Mouse (Mus musculus): ENCODE results near the gene Sez6l2.
A peak's percentile ranks its signal among the peaks of the same experiment; 100 is the strongest.

Sez6l2 gene

DNA sequence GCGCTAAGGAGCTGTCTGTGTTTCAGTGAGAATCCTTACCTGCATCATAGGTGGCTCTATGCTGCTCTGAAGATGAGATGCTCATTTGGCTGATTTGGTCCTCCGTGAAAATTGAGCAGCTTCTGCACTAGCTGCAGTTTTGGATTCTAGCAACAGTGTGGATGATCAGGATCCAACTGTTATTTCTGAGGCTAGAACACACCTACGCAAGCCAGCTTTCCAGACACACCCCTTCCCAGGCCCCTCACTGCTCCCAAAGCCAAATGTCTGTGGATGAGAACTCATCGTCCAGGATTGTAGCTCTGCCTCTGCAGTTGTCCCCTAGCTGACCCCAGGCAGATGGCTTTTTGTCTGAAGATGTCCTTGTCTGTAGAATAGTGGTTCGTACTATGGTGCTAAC lies 10.7 kb downstream of the Sez6l2 start:
- peak; percentile 67 for DNase-seq (ENCODE audit: low spot score)

- no peak for DNase-seq (ENCODE audit: low spot score)
Measured at GRCm38 (mm10) chr7:126961965-126962364, 11.6 kb downstream of the Sez6l2 start.

GRCm38 (mm10) chr7:126963548-126964286 lies 13.4 kb downstream of the Sez6l2 start:
- DNase-seq (ENCODE audit: low spot score), result no peak

DNA sequence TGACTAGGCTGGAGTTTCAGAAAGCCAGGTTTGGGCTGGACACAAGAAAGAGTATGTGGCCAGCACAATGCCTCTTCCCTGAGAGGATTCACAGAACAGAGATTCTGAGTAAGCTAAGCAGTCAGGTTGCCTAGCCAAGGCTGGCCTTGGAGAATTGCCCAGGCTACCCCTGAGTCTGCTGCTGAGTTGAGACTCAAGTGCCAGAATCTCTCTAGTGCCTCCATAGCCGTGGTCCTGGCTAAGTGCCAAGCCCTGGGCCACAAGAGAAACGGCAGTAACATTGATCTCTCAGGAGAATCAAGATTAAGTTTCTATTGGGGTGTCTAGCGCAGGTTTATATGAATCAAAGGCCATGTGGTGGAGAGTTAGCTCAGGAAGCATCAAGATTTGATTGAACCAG lies 15.2 kb downstream of the Sez6l2 start:
- no peak for DNase-seq (ENCODE audit: low spot score)

DNA sequence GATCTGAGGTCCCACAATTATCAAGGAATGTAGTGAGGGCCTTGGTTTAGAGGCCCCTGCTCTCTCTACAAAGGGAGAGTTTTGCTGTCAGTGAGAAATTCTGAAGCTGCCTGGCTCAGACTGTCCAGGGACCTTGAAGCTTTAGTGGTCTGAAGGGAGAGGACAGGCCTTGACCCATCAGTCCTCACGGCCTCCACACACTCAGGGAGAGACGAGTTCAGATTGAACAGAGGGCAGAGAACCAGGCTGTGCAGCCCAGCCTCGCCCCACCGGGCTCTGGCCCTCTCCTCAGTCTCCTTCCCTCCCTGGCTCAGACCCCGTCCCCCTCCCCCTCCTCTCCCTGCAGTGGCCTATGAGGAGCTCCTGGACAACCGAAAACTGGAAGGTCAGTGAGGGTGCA lies 17.0 kb downstream of the Sez6l2 start:
- DNase-seq (ENCODE audit: low spot score), result no peak

DNA sequence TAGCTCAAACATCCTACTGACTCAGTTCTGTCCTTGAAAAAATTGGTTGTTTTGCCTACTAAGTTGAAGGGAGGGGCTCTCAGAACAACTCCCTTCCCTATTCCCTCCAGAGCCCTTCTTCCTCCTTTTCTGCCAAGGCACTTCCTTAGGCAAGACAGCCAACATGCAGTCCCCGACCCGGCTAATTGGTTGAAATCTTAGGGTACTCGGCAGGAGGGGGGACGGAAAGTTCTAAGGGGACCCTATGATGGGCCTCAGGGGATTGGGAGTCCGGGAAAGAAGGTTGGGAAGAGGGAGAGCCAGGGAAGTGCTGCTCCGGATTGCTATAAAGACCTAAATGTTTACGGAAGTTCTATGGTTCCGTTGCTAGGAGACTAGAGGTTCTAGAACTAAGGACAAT lies 25.1 kb downstream of the Sez6l2 start:
- no peak for DNase-seq (ENCODE audit: low spot score)

GRCm38 (mm10) chr7:126975893-126975949 lies 25.4 kb downstream of the Sez6l2 start, which contains the start of gene Cdipt:
Gene Cdipt (plus strand): TSS chr7:126975914.
- no peak for DNase-seq (ENCODE audit: low spot score)

DNA sequence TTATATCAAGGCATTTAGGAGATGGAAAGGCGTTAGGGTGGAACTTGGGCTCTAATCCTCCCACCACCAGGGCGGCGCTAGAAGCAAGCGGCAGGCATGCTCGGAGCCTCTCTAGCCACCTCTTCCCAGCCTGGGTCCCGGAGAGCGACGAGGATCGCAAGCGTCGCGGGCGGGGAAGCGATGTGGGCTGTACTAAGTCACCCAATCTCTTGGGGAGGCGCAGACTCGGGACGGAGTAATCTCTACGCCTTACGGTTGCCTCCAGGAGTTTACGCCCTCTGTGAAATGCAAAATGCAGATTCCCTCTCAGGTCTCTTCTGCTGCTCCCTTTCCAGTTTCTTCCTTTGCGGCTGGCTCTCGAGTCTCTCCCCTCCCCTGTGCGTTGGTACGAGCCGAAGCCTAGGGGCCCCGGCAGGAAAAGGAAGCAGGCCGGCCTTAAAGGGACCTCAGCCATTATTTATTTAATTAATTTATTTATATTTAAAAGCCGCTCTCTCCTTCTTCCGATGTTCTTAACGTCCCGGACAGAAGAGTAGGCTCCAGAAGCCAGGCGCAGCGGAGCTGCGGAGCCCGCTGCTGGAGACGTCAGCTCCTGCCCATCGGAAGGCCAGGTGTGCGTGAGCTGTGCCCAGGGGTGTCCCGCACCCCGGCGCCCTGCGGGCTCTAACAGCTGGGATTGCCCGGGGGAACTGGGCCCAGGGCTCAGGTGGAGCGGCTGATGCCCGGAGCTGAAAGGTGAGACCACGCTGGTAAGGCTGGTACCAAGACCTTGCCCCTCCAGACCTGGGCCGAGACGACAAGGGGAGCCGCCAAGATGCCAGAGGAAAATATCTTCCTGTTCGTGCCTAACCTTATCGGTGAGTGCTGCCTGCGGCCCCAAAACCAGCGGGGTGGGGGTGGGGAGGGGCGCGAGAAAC lies 25.8 kb downstream of the Sez6l2 start, which contains the start of gene Cdiptos:
Gene Cdiptos, minus strand, starts transcription at position 149 of the 917 bp plus-strand sequence.
- peak; percentile 96 for DNase-seq (ENCODE audit: low spot score)

- no peak for DNase-seq (ENCODE audit: low spot score)
Measured at GRCm38 (mm10) chr7:126976878-126977459, 26.6 kb downstream of the Sez6l2 start.

- DNase-seq (ENCODE audit: low spot score), result no peak
Measured at GRCm38 (mm10) chr7:126978841-126979240, 28.5 kb downstream of the Sez6l2 start.

DNA sequence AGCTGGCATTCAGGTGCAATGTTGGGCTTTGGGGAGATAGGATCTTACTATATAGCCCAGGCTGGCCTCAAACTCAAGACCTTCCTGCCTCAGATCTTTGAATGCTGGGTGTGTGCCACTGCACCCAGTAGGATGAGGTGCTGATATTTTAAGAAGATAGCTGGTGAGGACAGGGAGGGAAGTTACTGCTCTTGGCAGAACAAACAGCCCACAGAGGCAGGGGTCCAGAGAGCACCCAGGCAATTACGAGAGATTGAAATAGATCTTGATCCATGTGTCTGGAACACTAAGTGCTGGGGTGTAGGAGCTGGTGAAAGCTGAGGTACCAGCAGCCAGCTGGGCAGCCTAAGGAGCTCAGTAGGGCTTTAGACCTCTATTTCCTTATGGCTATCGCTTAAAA lies 31.2 kb downstream of the Sez6l2 start:
- DNase-seq (ENCODE audit: low spot score), result no peak

DNA sequence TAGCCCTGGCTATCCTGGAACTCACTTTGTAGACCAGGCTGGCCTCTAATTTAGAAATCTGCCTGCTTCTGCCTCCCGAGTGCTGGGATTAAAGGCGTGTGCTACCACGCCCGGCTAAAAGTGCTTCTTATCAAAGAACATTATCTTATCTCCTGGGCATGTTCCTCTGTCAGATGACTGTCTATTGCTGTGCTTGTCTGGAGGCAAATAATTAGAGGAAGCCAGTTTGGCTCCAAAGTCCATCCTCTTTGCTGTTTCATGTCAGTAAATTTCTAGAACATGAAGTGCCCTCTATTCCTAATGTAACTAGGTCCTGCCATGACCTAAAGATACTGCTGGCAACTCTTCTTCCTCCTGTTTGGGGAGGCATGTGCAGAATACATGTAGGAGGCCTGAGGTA lies 31.7 kb downstream of the Sez6l2 start:
- DNase-seq (ENCODE audit: low spot score), result no peak

GRCm38 (mm10) chr7:126983113-126983512 lies 32.8 kb downstream of the Sez6l2 start:
- no peak for DNase-seq (ENCODE audit: low spot score)

GRCm38 (mm10) chr7:126984667-126985444 lies 34.5 kb downstream of the Sez6l2 start:
- DNase-seq (ENCODE audit: low spot score), result no peak

DNA sequence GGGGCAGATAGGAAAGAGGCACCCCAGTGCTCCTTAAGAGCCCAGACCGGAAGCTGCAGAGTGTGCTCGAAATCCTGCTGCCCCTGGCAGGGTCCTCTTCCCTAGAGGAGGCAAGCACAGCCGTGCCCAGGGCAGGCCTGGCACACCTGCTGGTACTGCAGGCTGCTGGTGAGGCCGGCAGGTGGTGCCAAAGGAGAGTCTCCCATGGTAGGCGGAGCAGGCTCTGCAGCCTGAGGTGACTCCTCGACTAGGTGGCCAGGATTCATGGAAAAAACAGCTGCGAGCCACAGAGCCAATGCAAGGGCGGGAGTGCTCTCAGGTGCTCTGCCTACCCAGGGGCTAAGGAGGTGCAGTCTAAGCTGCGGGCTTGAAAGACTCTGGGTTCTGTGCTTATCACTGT lies 36.0 kb downstream of the Sez6l2 start:
- DNase-seq (ENCODE audit: low spot score), result peak; percentile 44

DNA sequence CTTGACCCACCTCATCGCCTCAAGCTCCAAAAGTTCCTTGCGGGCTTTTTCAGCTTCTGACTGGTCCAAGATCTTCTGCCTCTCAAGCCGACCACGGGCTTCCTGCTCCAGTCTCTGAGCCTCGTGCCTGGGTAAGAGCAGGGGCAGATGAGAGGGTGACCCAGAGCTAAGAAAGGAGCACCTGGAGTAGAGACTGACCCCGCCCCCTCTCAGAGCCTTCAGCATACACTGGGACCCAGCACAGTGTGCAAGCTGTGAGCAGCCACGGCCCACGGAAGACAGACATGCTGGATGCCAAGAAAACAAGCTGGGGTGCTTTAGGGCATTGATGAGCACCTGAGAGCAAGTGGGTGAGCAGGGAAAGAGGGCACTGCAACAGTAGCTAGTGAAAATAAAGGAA lies 38.5 kb downstream of the Sez6l2 start:
- no peak for DNase-seq (ENCODE audit: low spot score)

- DNase-seq (ENCODE audit: low spot score), result no peak
Measured at GRCm38 (mm10) chr7:126996449-126996848, 46.1 kb downstream of the Sez6l2 start.

DNA sequence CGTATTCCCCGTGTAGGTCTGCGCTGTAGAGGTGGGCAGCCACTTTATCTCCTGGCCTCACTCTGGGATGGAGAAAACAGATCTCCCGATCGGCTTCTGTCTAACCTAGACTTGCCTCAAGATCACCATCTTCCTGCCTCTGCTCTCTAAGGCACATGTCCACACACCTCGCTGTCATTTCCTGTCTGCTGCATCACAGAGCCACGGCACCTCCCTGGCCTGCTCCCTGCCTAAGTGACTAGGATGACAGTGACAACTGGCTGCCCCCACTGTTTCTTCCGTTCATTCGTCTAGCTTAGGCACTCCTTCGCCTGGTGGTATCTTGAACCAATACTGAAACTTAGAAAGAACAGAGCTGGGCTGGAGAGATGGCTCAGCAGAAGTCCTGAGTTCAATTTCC lies 49.2 kb downstream of the Sez6l2 start:
- no peak for DNase-seq (ENCODE audit: low spot score)

DNA sequence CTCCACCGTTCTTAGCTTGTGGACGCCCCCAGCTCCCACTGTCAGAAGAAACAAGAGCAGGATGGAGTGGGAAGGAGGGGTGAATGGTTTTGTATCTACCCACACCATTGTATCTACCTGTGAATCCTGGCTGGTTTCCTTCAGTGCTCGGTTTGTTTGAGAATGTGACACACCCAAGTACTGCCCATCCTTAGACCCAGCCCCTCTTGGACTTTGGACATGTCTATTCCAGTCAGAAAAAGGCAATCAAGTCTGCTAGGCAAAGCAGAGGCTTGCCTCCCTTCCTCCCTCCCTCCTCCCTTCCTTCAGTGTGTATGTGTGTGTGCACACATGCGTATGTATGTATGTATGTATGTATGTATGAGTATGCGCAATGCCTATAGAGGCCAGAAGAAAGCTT lies 53.3 kb downstream of the Sez6l2 start:
- no peak for DNase-seq (ENCODE audit: low spot score)

DNA sequence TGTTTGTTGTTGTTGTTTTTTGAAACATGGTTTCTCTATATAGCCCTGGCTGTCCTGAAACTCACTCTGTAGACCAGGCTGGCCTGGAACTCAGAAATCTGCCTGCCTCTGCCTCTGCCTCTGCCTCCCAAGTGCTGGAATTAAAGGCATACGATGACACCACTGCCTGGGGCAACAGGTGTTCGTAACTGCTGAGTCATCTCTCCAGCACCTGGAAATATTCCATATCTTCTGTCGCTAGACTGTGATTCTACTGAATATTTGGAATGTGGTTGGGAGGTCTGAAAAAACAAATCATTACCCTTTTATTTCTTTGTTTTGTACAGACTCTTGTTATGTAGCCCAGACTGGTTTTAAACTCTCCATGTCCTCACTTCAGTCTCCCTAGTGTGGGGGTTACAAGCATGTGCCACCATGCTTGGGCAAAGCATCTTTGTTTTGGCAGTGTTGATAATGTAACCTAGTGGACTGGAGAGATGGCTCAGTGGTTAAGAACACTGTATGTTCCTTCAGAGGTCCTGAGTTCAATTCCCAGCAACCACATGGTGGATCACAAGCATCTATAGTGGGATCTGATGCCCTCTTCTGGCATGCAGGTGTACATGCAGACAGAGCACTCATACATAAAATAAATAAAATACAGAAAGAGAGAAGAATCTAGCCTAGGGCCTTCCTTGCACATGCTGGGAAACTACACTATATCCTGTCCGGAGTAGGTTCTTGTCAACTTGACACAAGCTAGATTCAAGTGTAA lies 53.9 kb downstream of the Sez6l2 start:
- no peak for DNase-seq (ENCODE audit: low spot score)

DNA sequence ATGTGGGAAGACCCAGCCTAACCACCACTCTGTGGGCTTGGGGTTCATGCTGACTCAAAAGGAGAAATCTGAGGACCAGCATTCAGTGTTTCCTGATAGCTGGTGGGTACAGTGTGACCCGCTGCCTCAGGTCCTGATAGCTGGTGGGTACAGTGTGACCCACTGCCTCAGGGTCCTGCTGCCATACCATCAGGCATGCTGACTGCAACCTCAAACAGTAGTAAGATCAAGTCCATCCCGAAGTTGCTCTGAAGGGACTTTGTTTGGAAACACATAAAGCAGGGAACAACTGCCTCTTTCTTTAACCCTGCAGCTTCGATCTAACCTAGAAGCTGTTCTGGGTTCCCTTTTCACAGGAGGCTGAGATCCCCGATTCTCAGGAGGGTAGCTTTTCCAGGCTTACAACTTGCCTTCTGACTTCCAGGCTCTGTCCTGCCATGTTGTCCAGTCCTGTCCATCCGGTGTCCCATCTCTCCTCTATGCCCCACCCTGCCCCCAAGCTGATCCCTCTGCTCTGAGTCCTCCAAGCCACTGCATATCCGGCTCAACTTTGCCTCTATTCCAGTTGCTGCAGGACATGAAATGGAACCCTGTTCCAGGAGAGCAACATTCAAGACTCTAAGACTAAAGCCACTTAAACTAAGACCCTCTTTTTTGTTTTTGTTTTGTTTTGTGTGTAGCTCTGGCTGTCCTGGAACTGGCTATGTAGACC lies 57.1 kb downstream of the Sez6l2 start:
- DNase-seq (ENCODE audit: low spot score), result no peak
